Mouse (Mus musculus): ENCODE data around the gene Fgfr2.

GRCm38 (mm10) chr7:132787496-132788190 is 335.5 kb downstream of the Fgfr2 start:
- TF ChIP-seq CTCF (IDR thresholded peaks at IDR 0.05; ENCODE audit: extremely low read depth, insufficient read length, insufficient replicate concordance, low read depth, low read length) (no peak), POLR2A (IDR thresholded peaks at IDR 0.05; ENCODE audit: low read depth, low read length) (no peak)

Measured in small intestine, adult 2 months (tissue).